Mouse (Mus musculus): Measurements from ENCODE around the gene Zmym4. TPM values are rescaled to one million over a fixed set of nuclear protein-coding genes. Genes with fewer than 3 reads are reported as not detected.

Gene Zmym4
- polyA plus RNA-seq, 1 experiment from 2014 or later, result 30.0 TPM

DNA sequence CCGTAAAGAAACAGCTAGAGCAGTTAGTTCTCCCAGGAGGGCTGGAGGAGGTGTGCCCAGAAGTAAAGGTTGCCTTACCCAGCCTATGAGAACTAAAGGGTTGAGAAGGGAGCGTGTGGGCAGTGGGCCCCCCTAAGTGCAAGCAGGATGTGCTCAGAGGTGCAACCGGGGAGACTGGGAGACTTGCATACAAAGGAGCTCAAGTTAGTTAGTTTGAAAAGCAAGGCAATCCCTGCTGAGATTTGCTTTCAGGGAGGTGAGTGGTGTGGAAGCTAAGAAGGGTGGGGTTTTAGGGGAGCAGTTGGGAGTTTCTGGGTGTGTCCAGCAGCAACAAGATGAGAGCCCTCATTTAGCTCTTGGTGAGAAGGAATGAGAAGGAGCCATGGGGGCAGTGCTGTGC, 125.0 kb downstream of the Zmym4 start:
- peaks cover 81% of the 10 kb centered on the region for H3K36me3 ChIP-seq
- H3K27me3 ChIP-seq, result no peaks in the 10 kb centered on the region
- no peak overlapping the region for H3K27ac ChIP-seq
- no peak for ATAC-seq (ENCODE audit: low FRiP score)
- 61% methylated on average over 3 of the region's 3 CpGs for WGBS
- H3K4me2 ChIP-seq, result no peak overlapping the region
- no peaks in the 10 kb centered on the region for H3K9me3 ChIP-seq
- H3K4me3 ChIP-seq, result no peak overlapping the region
- peaks cover 3% of the 10 kb centered on the region; the same call in 1 of the 2 replicates for H3K4me1 ChIP-seq (replicated peaks)
- H3K9ac ChIP-seq, result no peak overlapping the region

DNA sequence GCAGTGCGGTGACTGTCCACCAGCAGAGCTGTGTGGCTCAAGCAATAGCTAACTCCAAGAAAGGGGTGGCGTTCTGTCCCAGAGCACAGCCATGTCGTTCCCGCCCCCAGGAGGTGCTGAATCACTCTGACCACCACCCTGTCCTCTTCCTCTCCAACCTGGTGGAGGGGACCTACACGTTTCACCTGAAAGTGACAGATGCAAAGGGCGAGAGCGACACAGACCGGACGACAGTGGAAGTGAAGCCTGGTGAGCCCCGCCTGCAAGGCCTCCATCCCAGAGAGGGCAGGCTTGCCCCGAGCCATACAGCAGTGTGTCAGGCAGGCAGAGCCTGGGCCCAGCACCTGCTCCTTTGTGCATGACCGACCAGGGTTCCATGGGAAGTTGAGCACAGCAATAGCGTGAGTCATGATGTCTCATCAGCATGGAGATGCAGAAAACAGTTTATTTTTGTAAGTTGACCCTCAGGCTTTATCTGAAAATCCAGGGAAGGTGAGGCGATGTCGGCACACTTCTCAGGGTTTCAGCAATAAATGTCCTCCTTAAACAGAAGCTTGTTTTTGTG, 126.9 kb downstream of the Zmym4 start:
- Histone ChIP-seq H3K4me2 (no peak overlapping the region), H3K4me1 (replicated peaks) (peaks cover 3% of the 10 kb centered on the region), H3K27ac (no peak overlapping the region), H3K4me3 (no peak overlapping the region), H3K36me3 (peaks cover 80% of the 10 kb centered on the region), H3K9me3 (no peaks in the 10 kb centered on the region), H3K27me3 (no peaks in the 10 kb centered on the region), H3K9ac (no peak overlapping the region)
- no peak for ATAC-seq (ENCODE audit: low FRiP score)
- 91% methylated on average over 15 of the region's 15 CpGs for WGBS

DNA sequence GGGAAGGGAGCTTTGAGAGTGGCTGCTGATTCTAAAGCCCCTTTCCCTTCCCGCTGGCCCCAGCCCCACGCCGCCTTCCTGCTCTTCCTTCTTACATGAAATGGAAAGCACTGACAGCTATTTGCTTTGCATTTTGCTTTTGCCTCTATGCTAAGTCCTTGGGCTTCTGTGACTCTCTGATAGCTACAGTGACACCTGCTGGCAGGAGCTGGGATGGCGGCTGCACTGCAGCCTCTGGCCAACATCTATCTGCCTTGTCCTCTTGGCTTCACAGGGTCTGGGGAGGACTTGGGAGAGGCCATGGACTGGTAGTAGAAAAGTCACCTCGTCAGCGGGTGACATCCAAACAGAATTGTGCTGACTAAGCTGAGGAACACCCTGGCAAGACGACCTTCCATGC, 128.1 kb downstream of the Zmym4 start:
- WGBS, result 17% methylated on average over 7 of the region's 7 CpGs
- 0 out of 2 replicates have a peak, but pooled peaks have one; percentile 17 for ATAC-seq (ENCODE audit: low FRiP score)
- Histone ChIP-seq H3K27me3 (no peaks in the 10 kb centered on the region), H3K27ac (no peak overlapping the region), H3K36me3 (peaks cover 85% of the 10 kb centered on the region), H3K9ac (no peak overlapping the region), H3K4me1 (replicated peaks) (peaks cover 3% of the 10 kb centered on the region), H3K4me2 (no peak overlapping the region), H3K9me3 (no peaks in the 10 kb centered on the region), H3K4me3 (no peak overlapping the region)

DNA sequence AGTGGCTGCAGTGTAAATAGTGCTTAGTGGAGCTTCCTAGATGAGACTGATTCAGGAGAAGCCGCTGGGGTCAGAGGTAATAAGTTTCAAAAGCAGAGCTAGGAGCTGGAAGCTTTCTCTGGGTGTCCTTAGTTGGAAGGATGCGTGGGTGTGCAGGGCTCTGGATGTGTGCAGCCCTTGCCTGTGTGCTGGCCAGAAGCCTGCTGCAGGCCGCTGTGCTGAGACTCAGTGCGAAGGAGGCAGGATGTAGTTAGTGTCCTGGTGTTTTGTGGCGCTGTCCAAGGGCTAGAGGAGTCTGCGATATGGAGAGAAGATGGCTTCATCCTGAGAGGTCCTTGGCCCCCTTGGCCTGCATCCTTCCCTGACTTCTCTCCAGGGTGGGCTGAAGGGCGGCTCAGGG, 129.1 kb downstream of the Zmym4 start:
- H3K27me3 ChIP-seq, result no peaks in the 10 kb centered on the region
- no peak overlapping the region for H3K27ac ChIP-seq
- peak overlapping the region; percentile 43 for H3K9ac ChIP-seq
- 87% methylated on average over 7 of the region's 7 CpGs for WGBS
- H3K4me1 ChIP-seq (replicated peaks), result peaks cover 3% of the 10 kb centered on the region
- H3K4me3 ChIP-seq, result no peak overlapping the region
- peaks cover 86% of the 10 kb centered on the region for H3K36me3 ChIP-seq
- no peak for ATAC-seq (ENCODE audit: low FRiP score)
- H3K4me2 ChIP-seq, result no peak overlapping the region
- H3K9me3 ChIP-seq, result no peaks in the 10 kb centered on the region

DNA sequence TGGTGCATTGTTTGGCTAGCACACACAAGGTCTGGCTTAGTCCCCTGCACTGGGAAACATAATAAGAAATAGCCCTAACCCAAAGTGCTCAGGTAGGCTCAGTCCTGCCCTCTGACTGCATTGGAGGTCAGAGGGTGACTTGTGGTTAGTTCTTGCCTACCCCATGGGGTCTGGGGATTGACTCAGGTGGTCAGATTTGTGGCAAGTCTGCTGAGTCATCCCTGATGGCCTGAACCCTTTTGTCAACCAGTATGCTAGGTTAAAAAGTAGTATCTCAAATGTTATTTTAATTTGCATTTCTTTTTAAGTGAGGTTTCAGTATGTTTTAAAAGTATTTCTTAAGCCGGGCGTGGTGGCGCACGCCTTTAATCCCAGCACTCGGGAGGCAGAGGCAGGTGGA, 136.8 kb downstream of the Zmym4 start:
- ATAC-seq (ENCODE audit: low FRiP score), result no peak
- peaks cover 72% of the 10 kb centered on the region for H3K36me3 ChIP-seq

DNA sequence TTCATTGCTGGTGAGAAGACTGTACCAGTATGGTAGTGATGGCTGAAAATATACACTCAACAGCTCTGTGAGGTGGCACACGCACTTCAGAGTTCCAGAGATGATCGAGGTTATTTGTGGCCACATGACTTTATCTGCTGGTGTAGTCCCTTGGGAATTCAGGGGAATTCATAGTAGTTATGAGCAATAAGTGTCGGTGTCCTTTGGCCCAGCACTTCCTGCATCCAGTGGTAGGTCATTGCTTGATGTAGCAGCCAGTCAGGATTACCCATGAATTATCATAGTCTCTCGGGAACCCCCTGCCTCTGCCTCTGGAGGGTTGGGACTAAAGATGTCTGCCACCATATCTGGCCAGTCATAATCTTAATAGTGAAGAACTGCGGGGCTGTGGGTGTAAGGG, 144.0 kb downstream of the Zmym4 start:
- 88% methylated on average over 5 of the region's 5 CpGs for WGBS

More for the DNA sequence above, 136.8 kb downstream of the Zmym4 start:
- Histone ChIP-seq H3K4me1 (replicated peaks) (no peaks in the 10 kb centered on the region), H3K27ac (no peak overlapping the region), H3K27me3 (no peaks in the 10 kb centered on the region), H3K9ac (no peak overlapping the region), H3K4me3 (no peak overlapping the region), H3K4me2 (no peak overlapping the region), H3K9me3 (no peaks in the 10 kb centered on the region)
- 96% methylated on average over 5 of the region's 5 CpGs for WGBS

DNA sequence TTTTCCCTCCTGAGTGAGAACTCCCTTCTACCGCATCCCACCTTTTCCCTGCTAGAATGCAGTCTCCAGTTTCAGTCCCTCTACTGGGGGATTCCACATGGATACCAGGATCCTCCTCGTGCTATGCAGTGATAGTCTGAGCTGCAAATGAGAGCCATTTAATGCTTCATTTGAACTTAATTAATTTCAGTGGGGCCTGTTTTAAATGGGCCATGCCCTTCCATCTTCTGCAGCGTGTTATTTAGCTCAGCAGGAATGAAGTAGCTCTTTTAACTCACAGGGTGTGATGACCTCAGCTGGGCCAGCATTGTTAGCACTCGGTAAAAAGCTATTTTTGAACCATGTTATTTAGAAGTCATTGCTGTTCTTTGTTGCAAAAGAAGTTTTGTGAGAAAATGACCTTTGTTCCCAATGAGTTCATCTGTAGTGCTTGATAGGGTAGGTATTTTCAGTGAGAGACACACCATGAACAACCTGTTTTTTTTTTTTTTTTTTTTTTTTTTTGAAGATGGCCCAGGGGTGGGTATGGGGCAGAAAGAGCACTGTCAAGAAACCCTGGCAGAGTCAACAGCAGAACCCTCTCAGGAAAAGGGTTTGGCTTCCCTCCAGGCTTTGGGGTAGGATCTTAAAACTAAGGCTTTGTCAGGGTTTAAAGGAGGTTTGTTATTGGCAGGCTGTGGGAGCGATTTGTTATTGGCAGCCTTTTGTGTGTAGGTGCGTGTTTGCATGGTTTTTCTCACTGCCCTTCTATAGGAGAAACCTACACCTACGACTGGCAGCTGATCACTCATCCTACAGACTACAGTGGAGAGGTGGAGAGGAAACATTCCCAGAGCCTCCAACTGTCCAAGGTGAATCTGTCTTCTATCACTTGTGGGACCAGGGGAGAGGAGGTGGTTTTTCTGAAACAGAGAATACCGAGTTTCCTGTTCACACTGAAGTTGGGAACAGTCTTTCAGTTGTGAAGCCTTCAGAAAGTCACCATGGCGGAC, 144.7 kb downstream of the Zmym4 start:
- Histone ChIP-seq H3K9ac (no peak overlapping the region), H3K27ac (peak overlapping the region; percentile 55; the same call in 1 of the 2 replicates), H3K9me3 (no peaks in the 10 kb centered on the region), H3K4me2 (no peak overlapping the region), H3K36me3 (peaks cover 36% of the 10 kb centered on the region), H3K27me3 (no peaks in the 10 kb centered on the region), H3K4me1 (replicated peaks) (peaks cover 22% of the 10 kb centered on the region), H3K4me3 (no peak overlapping the region)
- no peak for ATAC-seq (ENCODE audit: low FRiP score)
- WGBS, result 59% methylated on average over 9 of the region's 9 CpGs

More for the DNA sequence above, 144.0 kb downstream of the Zmym4 start:
- Histone ChIP-seq H3K4me3 (no peak overlapping the region), H3K9ac (no peak overlapping the region), H3K27ac (0 out of 2 replicates have a peak overlapping the region, but pooled peaks have one; percentile 55), H3K9me3 (no peaks in the 10 kb centered on the region), H3K36me3 (peaks cover 41% of the 10 kb centered on the region), H3K4me2 (no peak overlapping the region), H3K4me1 (replicated peaks) (peaks cover 22% of the 10 kb centered on the region), H3K27me3 (no peaks in the 10 kb centered on the region)
- ATAC-seq (ENCODE audit: low FRiP score), result no peak

DNA sequence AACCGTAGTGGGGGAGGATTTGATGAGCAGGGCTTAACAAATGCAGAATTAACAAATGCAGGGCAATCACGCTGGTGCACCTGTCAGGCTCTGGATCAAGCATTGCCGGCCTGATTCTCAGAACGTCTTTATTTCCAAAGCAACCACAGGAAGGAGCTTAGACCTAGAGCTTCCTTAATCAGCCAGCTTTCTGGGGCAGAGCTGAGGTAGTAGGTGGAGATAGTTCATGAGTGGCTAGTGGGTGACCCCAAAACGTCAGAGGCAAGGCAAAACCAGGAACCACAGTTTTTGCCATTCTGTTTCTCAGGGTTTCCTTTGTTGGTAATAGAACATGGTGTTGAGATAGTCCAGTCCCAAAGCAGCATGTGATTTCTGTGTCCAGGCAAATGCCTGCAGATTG, 153.1 kb downstream of the Zmym4 start:
- ATAC-seq (ENCODE audit: low FRiP score), result no peak
- Histone ChIP-seq H3K36me3 (peaks cover 50% of the 10 kb centered on the region), H3K9me3 (no peaks in the 10 kb centered on the region), H3K27me3 (no peaks in the 10 kb centered on the region), H3K4me2 (no peak overlapping the region), H3K4me3 (no peak overlapping the region), H3K9ac (no peak overlapping the region), H3K27ac (0 out of 2 replicates have a peak overlapping the region, but pooled peaks have one; percentile 35), H3K4me1 (replicated peaks) (peaks cover 3% of the 10 kb centered on the region; the same call in 1 of the 2 replicates)
- 81% methylated on average over 5 of the region's 5 CpGs for WGBS

DNA sequence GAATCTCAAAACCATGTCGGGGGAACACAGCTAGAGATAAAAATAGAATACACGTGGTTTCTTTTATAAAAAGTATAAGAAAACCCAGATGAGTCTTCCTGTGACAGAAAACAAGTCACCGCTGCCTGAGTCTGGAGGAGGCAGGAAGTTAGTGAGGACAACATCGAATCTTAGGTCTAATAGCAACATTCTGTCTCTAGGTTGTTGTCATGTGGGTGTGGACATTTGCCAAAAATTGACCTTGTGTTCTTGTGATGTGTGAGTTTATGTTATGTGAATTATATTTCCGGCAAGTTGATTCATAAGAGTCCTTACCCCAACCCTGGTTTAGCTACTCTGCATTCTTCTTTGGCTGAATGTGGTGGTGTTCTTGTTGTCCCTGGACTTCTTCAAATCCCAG, 154.7 kb downstream of the Zmym4 start:
- Histone ChIP-seq H3K4me1 (replicated peaks) (peaks cover 3% of the 10 kb centered on the region; the same call in 1 of the 2 replicates), H3K9ac (no peak overlapping the region), H3K4me3 (no peak overlapping the region), H3K27me3 (no peaks in the 10 kb centered on the region), H3K9me3 (no peaks in the 10 kb centered on the region), H3K4me2 (no peak overlapping the region), H3K36me3 (peaks cover 47% of the 10 kb centered on the region), H3K27ac (no peak overlapping the region)
- WGBS, result 86% methylated on average over 5 of the region's 5 CpGs
- ATAC-seq (ENCODE audit: low FRiP score), result no peak

Other genes with a start within 250 kb of the Zmym4 start
- gene Tfap2e, start 231.9 kb downstream of the Zmym4 start, polyA plus RNA-seq (2015; fragmentation: Nextera tagmentation; extraction: Ambion mirVana), result 0.38 and 0.54 TPM in 2 replicates
- gene Ncdn, start 214.7 kb downstream of the Zmym4 start, polyA plus RNA-seq (2015; fragmentation: Nextera tagmentation; extraction: Ambion mirVana), result 83.8 and 90.2 TPM in 2 replicates
- 40.0 and 40.3 TPM in 2 replicates for gene AU040320, start 214.6 kb downstream of the Zmym4 start, polyA plus RNA-seq (2015; fragmentation: Nextera tagmentation; extraction: Ambion mirVana)
- 89.3 and 89.9 TPM in 2 replicates for gene Sfpq, start 53.2 kb upstream of the Zmym4 start, polyA plus RNA-seq (2015; fragmentation: Nextera tagmentation; extraction: Ambion mirVana)
- 21.2 and 24.4 TPM in 2 replicates for gene Zmym1, start 93.0 kb upstream of the Zmym4 start, polyA plus RNA-seq (2015; fragmentation: Nextera tagmentation; extraction: Ambion mirVana)
- gene Zmym6, start 109.2 kb upstream of the Zmym4 start, polyA plus RNA-seq (2015; fragmentation: Nextera tagmentation; extraction: Ambion mirVana), result 29.5 and 33.1 TPM in 2 replicates
- 20.5 and 21.5 TPM in 2 replicates for gene Tmem35b, start 155.6 kb upstream of the Zmym4 start, polyA plus RNA-seq (2015; fragmentation: Nextera tagmentation; extraction: Ambion mirVana)
- 13.1 and 13.4 TPM in 2 replicates for gene Dlgap3, start 201.1 kb upstream of the Zmym4 start, polyA plus RNA-seq (2015; fragmentation: Nextera tagmentation; extraction: Ambion mirVana)

Data from hindbrain, embryonic 13.5 days (tissue).